Mouse (Mus musculus) cerebellum, adult 9-10 months (tissue): ENCODE measurements around the gene Haus5.

Experiments used
- DNase-seq: peaks from one replicate; pipeline ENCODE4 v3.0.0; 2022

Haus5 gene

DNA sequence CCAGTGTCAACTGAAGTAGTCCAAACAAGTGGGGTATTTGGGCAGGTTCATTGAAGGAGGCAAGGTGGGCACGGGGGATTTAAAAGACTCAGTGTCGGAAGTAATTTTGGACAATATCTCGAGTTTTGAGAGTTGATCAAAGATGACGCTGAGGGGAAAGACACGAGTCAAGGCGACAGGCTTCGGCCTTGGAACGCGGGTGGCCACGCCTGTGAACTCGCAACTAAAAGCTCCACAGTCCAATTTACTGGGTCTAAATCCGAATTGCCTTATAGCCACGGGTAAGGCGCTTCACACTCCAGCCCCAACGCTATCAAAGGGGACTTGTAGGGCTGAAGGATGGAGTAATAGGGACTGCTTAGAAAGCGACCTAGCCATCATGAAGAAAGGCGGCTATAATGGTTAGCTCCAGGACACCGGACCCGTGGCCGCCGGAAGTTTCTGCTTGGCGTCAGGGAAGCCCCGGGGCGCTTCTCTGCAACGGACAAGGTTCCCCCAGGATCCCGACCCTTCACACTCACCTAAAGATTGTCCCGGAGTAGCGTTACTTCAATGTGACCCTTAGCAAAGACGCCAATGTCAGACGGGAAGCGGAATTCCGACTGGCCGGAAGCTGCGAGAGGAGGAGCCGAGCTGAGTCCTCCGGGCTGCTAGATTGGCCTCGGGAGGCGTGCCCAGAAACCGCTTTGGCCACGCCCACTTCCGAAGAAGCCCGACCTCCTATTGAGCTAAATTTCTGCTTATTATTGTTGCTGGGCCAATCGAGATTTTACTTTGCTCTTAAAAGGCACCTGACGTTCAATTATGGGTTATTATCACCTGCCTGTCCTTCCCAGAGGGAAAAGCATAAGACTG, 39.0 kb downstream of the Haus5 start, which contains the start of gene Cox6b1:
Gene Cox6b1 (minus strand): TSS at position 622 of the 855 bp plus-strand sequence.
- DNase-seq, result peak; percentile 87

DNA sequence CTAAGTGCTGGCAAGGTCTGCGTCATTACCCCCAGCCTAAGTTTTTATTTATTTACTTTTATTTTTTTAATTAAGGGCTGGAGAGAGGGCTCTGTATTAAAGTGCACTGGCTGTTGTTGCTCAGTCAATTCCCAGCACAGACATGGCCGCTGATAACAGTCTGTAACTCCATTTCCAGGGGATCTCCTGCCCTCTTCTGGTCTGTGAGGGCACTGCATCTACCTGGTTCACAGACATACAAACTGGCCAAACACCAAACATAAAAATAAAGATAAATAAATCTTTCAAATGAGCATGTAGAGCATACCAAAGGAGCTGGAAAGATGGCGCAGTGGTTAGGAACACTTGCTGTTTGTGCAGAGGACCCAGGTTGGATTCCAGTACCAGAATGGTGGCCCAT, 45.6 kb downstream of the Haus5 start:
- no peak for DNase-seq

DNA sequence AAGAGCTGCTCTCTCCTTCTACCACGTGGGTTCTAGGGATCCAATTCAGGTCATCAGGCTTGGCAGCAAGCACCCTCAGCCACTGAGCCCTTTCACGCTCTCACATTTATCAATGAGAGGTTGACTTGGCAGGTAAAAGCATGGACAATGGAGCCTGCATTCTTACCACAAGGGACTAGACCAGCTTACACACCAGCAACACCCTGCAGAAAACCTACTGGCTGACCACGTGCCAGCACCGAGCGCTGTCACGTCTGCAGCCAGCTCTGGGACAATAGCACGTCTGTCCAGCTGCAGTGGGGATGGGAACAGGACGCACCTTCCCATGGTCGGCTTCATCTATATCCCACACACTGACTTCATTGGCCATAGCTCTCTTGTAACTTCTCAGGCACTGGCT, 46.1 kb downstream of the Haus5 start:
- DNase-seq, result no peak

DNA sequence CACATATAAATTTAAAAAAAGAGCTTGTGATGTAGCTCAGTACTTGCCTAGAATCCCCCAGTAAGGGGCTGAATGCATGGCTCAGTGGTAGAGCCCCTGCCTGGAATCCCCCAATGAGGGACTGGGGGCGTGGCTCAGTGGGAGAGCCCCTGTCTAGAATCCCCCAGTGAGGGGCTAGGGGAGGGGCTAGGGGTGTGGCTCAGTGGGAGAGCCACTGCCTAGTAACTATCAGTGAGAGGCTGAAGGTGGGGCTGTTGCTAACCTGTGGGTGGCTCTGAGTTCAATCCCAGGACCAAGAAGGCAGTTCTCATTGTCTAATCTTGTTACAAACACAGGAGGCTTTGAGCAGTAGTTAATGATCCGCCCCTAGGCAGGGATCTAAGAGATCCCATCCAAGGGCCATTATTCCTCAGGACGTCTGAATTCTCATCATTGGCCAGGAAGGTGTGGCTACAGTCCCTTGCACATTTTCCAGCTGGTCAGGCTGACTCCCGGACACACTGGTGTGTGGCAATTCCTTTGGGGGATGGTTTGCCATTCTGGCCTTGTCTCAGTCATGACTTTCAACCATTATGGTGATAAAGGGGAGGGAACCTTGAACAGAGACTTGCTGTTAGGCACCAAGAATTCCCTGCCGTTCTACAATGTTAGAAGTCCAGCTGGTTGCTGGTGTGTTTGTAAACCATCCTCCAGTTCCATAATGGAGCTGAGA, 49.6 kb downstream of the Haus5 start:
- no peak for DNase-seq

- DNase-seq, result no peak
Observed at GRCm38 (mm10) chr7:30614454-30614853, 50.3 kb downstream of the Haus5 start.

DNA sequence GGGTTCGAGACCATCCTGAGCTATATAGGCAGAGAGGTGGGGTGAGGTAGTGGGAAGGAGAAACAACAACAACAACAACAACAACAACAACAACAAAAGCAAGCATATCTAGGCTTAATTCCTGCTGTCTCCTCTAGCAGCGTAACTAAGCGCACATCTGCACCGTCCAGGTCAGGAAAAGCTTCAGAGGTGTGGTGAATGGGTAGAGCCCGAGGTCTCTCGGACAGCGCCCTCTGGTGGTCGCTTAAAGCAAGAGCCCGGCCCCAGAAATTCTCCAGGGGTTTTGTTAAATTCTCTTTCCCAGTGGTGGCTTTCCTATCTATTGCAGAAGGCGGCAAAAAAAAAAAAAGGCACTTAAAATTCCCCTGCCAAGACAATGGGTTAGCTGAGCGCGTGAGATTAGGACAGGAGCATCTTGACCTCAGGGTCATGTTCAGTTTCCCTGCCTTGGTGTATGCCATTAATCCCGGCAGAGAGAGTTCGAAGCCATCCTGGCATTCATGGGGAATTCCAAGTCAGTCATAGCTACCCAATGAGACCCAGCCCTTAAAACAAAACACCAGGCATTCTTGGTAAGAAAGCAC, 51.2 kb downstream of the Haus5 start:
- DNase-seq, result peak; percentile 69

DNA sequence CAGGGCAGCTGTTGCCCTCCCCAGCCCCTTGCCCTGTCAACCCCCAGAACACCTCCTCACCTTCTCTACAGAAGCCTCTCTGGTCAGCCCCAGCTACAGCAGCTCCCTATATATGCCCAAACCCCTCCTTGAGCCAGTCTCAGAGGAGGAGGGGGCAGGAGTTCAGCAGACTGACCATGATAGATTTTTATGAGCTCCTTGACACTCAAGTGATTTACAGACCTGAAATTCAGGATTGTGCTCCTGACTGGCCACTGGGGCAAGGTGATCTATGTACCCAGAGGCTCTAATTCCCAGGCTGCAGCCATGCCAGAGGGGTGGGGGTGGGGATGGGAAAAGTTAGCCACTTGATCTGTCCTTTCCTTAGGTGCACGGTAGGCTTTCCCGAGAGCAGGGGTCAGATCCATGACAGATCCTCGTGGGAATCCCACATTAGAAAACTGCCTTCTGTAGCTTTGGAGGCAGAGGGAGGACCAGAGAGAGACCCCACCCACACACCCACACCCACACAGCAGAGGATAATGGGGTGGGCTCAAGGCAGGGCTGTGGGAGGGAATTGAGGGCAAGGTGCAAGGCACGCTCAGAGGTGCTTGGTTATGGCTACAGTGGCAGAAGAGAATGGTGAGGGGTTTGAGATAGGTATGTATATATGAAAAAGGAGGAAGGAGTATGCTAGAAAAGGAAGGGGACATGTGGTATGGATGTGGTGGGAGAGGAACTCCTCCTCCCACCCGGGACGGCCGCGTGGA, 52.0 kb downstream of the Haus5 start, which contains the start of gene Upk1a:
Gene Upk1a (minus strand): TSS at position 194 of the 749 bp plus-strand sequence.
- no peak for DNase-seq

DNA sequence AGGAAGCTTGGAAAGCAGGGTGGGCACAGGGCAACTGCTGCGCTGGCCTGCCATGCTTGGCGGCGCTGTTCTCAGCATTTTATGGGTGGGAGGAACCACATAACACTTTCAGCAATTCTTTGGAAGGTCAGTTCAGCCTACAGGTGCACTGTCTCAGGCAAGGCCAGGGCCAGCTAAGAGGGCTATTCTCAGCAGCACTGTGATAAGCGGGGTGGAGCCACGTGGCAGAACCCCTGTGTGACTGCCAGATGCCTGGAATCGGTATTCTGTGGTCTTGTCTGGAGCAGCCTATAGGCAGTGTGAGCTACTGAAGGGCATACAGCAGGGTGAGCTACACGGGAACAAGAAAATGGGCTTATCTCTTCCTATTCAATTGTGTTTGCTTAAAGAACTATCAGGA, 54.8 kb downstream of the Haus5 start:
- DNase-seq, result no peak

DNA sequence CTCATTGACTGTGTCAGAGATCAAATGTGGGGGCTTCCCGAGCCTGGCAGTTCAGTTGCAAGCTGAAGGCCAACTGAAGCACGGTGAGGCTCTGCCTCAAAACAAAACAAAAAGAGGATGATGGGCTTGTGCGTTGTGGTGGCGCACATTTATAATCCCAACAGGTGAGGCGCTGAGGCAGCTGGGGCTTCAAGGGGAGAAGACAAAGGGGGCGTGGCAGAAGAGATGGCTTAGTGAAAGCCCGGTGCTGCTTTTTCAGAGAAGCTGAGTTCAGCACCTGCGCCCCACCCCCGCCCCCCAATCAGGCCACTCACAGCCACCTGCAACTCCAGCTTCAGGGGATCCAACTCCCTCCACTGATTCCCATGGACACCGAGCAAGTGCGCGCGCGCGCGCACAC, 56.3 kb downstream of the Haus5 start:
- DNase-seq, result no peak

DNA sequence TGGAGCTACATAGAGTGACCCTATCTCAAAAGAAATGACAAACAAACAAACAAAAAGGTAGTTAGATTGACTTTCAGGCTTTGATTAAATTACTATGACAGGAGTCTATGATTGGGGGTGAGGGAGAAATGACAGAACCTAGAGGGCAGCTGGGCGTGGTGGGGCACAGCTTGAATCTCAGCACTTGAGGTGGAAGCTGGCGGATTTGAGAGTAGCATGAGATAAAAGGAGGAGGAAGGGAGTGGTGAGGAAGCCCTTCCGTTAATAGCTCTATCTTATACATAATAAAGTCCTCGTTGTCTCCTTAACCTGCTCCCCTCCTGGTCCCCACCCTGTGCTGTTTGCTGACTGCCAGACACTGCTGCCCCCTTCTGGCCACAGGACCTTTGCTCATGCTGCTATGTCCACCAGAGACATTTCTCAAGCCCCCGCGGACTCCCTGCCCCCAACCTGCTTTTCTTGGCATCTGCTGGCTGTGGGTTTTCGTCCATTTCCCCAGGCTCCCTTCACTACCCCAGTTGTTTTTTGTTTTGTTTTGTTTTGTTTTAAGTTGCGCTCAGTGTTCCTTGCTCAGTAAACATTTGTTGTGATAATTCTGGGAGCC, 57.0 kb downstream of the Haus5 start:
- DNase-seq, result no peak

GRCm38 (mm10) chr7:30604944-30605343, 59.9 kb downstream of the Haus5 start:
- no peak for DNase-seq

DNA sequence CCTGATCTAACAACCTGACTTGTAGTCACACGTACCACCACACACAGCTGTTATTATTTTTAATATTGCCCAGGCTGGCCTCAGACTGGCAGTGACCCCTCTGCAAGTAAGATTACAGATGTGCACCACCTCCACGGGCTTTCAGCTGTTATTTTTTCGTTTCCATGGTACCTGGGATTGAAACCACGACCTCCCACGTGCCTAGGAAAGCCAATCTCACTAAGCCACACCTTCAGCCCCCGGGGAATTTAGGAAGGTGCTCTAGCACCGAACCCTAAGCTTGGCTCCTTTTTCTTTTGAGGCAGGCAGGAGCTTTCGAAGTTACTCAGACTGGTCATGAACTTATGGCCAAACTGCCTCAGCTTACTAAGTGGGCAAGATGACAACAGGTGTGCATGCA, 60.4 kb downstream of the Haus5 start:
- DNase-seq, result no peak
